Mouse (Mus musculus): ENCODE results near the gene Calr3.

Gene Calr3

DNA sequence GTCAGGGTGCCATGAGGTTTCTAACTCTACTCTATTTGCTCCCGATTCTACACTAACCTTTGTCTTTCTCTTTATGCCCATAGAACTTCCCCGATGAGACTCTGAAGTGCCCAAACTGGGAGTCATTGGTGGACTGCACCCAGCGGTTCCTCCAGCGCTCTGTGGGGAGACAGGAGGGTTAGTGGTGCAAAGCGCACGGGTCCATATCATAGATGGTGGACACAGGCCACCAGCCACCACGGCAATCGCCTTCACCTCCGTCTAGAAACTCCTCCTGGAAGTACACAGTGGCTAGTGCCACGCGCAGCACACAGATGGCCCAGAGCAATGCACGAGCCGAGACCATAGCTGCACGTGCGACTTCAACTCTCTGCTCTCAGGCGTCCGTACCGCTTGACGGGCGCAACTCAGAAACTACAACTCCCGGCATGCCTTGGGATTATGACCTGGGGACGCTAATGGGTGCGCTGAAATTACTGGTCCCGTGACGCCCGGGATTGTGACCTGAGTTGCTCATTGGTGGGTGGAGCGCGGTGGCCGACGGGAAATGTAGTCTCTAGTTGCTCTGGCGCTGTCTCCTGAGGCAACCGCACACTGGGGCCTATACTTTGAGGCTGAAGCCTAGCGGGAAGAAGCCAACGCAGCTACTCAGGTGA lies at the start of gene Calr3, which contains the start of gene 1700030K09Rik:
Gene Calr3, minus strand, starts transcription at position 533 of the 656 bp plus-strand sequence.
Gene 1700030K09Rik, plus strand, starts transcription at position 543 of the 656 bp plus-strand sequence.
- peak; percentile 98 for DNase-seq

DNA sequence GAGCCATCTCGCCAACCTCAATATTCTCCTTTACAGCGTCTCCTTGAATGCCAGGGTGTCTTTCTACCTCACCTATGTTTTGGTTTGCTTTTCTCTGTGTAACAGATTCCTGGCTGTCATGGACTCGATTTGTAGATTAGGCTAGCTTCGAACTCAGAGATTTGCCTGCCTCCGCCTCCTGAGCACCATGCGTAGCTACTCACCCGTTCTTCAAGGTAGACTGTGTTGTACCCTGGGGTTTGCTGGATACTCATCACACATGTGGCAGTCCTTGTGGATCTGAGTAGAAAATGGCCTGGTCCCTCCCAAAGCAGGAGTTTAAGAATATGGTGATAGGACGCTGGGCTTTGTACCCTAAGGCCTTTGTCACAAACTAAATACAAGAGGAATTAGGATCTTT lies 49.7 kb upstream of the Calr3 start:
- DNase-seq, result no peak

- DNase-seq, result peak; percentile 99
Measured at GRCm38 (mm10) chr8:72492622-72493081, 49.0 kb upstream of the Calr3 start.

- peak; percentile 35 for DNase-seq
Measured at GRCm38 (mm10) chr8:72491680-72492621, 48.3 kb upstream of the Calr3 start, which contains the start of gene Slc35e1. Gene Slc35e1 (minus strand): TSS chr8:72492614.

DNA sequence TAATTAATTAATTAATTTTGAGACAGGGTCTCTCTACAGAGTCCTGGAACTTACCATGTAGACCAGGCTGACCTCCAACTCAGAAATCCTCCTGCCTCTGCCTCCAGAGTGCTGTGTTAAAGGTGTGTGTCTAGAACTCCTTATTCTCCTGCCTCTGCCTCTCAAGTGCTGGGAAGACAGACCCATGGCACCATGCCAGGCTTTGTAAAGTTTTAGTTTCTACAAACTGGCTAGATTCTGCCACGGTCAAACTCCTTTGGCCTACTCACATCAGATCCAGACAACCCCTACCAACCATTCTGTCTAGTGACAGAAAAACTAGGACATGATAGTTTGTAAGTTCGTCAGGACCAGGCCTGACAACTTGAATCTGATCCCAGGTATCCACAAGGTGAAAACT lies 47.3 kb upstream of the Calr3 start:
- DNase-seq, result no peak

GRCm38 (mm10) chr8:72487014-72487413 lies 43.3 kb upstream of the Calr3 start:
- DNase-seq, result no peak

- no peak for DNase-seq
Measured at GRCm38 (mm10) chr8:72485456-72486199, 42.0 kb upstream of the Calr3 start.

DNA sequence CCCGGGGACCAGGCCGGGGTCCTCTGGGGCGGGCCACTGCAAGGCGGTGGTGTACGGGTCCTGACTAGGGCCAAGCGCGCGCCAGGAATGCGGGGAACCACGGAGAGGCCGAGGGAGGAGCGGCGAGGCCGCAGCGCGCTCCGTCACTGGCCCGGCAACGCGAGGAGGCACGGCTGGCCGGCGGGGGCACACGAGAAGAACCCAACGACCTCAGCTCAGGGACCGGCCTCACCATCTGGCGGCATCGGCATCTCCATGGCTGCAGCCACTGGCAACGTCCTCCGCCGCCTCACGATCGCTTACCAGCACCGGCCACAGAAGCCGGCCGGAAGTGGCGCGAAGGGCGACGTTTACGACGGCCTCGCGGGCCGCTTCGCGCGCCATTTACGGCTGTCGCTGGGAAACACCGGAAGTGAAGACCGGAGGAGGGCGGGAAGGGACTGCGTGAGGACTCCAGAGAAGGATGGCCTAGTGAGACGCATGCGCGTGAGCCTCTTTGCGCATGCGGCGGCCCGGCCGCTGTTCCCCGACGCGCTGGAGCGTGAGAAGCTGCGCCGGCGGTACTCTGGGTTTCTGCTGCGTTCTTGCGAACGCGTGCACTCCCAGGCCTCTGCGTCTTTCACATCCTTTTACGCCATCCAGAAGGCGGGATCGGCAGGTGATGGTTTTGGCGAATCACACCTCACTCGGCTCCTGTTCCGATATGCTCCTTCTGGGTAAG lies 31.3 kb upstream of the Calr3 start, which contains the start of gene Cherp:
Gene Cherp, minus strand, starts transcription at position 401 of the 721 bp plus-strand sequence.
- peak; percentile 96 for DNase-seq

DNA sequence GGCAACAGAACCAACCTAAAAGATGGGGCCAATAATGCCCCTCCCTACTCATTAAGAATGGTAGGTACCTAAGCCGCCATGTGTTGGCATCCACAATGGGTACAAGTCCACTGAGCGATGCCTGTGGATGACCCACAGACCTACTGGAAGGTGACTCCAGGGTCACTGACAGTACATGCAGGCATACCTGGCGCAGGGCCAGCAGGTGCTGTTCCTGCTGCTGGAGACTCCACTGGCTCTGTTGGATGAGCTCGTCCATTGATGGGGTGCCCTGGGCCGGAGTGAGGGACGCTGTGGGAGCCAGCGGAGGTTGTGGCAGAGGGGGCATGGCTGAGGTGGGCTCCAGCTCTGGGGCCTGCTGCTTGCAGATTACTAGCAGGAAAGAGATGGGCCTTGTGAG lies 27.0 kb upstream of the Calr3 start:
- no peak for DNase-seq

DNA sequence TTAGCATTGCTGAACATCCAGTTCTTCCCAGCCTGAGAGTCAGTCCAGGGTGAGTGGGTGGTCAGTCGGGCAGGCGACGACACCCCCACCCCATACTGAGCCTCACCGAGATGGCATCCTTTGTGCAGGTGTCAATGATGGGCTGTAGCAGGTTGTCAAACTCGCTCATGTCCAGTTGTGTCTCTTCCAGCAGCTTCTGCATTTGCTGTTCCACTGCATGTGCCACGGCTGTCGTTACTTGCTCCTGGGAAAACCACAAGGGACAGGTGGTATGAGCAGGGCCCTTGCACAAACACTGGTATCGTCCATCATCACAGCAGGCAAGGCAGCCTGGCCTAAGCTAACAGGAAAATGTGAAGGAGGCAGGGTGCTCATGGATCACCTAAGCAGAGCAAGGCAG lies 26.3 kb upstream of the Calr3 start:
- DNase-seq, result no peak

DNA sequence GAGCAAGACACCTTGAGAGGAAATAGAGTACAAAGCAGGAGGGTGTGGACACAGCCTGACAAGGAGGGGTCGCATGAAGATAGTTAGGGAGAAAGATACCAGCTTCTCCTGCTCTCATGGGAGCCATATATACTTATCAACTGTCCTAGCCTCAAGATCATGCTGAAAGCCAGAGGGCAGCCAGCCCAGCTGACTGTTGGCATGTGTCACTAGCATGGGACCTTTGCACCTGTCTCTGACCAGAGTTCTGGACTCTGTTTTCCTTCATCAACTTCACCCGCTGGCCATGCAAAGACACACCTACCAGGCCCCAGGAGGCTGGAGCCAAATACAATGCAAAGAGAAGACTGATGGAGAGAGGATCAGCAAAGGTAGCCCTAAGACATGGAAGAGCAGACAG lies 25.6 kb upstream of the Calr3 start:
- DNase-seq, result peak; percentile 46

GRCm38 (mm10) chr8:72464211-72464610 lies 20.5 kb upstream of the Calr3 start:
- DNase-seq, result no peak

- no peak for DNase-seq
Measured at GRCm38 (mm10) chr8:72459881-72460533, 16.3 kb upstream of the Calr3 start.

DNA sequence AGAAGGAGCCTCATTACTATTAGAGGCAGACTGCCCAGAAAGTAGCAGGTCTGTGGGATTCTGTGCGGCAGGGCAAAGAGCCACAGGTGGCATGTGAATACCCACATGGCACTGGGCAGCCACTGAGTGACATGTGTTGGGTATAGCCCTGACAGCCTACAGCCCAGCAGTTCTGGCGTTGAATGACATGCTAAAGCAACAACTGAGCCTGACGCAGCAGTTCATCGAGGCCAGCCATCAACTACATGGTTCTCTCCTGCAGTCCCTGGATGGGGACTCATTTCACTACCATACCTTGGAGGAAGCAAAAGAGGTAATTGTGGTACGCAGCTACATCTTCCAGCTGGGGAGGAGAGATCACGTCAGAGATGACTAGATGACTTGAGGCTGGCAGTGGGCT lies 14.8 kb upstream of the Calr3 start:
- no peak for DNase-seq

DNA sequence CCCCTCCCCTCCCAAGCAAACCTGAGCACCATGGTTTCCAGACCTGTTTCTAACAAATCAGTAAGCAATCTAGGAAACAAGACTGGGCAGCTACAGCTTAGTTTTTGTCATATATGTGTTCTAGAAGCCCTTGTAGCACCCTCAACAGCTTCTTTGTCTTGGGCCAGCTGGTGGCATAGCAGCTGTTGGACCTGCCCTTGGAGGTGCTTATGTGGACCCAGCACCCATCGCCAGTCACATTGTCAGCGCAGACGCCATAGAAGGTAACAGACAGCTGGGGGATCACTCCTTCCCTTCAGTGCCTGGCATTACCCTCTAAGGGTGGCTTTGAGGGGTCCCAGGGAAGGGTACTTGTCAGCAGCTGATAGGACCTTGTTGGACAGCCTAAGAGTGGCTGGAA lies 14.1 kb upstream of the Calr3 start:
- no peak for DNase-seq

DNA sequence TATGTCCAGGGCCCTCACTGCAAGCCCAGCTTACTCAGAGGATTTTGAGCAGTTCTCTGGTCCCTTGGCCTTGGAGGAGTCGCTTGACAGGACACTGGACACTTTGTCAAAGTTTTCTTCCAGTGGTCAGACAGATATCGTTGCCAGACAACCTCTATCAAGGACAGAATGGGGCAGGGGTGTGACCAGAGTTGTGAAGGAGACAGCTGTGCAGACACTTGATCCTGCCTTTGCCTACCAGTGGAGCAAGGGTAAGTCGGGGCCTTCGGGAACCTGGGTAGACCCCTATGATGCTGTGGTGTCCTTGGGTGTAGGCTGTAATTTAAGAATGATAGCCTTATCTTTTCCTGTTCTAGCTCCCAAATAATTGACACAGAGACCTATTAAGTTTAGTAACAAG lies 11.6 kb upstream of the Calr3 start:
- DNase-seq, result no peak

GRCm38 (mm10) chr8:72453904-72454303 lies 10.2 kb upstream of the Calr3 start:
- DNase-seq, result no peak

DNA sequence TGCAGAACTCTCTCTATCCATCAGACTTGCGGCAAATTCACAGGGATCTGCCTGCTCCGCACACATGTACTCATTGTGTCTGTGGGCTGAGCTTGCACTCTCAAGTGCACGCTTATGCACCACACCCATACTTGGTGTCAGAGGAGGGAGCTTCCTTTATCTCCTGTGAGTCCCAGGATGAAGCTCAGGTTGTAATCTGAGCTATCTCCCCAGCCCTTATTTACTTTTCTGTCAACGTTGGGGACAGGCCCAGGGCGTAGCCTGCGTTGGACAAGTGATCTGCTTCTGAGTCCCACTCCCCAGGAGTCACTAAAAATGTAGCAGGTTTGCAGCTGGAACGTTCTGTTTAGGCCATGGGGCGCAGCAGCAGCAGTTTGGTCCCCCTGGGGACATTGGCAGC lies 7.8 kb upstream of the Calr3 start:
- no peak for DNase-seq

DNA sequence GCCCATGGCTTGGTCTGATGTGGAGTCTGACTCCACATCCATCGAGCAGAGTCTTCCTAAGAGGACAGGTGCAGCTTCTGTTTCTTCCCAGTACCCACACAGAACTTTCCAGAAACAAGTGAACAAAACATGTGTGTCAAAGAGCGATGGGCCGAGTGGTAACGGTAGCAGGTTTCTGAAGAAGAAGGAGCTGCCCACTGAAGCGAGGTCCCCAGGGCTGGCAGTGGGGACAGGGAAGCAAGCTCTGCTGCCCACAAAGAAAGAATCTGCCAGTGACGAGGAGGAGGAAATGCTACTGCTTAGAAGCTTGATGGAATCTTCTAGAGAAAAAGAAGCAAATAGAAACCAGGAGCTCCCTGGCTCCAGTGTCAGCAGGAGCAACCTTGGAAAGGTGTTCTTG lies 1.4 kb upstream of the Calr3 start:
- DNase-seq, result no peak

- no peak for DNase-seq
Measured at GRCm38 (mm10) chr8:72443994-72444350, 302 bp upstream of the Calr3 start.

DNA sequence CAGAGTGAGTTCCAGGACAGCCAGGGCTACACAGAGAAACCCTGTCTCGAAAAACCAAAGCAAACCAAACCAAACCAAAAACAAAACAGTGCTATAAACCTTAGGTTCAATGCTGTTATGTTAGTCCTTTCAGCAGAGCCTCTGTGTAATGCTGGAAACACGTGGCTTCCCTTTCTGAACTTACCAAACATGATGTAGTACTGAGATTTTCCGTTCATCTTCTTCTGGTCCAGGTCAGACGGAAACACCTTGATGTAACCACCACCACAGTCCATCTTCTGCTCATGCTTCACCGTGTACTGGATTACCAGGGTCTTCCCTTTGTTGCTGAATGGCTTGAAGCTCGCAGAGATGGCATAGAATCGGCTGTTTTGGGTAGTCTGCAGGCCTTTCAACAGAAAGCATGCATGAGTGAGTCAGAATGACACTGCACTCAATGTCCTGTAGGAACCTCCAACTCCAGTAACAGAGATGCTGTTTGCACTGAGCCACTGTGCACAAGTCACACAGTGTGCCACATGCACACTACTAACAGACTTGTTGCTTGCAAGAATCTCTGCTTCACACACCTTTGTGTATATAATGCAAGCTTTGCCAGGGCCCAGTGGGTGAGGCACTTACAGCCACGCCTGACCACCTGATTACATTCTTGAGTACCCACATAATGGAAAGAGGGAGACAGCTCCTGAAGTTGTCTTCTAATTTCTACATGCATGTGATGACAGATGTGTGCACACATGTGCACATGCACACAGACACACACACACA lies 5.2 kb downstream of the Calr3 start:
- no peak for DNase-seq

Data from kidney, adult 18-20 months (tissue).